Mouse (Mus musculus) lung, postnatal 0 days (tissue): ENCODE measurements at regions not wholly inside any gene's neighbourhood (a gene's known extent, or its start where the extent isn't known, plus 50 kb on each side); places are given as distances from the start of the nearest gene placed in this dataset.

ENCODE experiments used
- ATAC-seq: fragments of 200-750 bp; cut with Nextera tagmentation; 2 replicates; pipeline ENCODE4 v1.8.0; 2017; ENCODE audit warnings: moderate library complexity
- DNase-seq: peaks from one replicate; pipeline ENCODE4 v3.0.0-alpha.2; 2016; ENCODE audit warnings: low spot score
- H3K27ac ChIP-seq: fragments of 300-500 bp; sonication (generic); 2 replicates; pipeline ENCODE4 v1.5.1; 2014; ENCODE audit warnings: antibody characterized with exemption, mild to moderate bottlenecking, low read length, mixed read lengths
- H3K27me3 ChIP-seq: fragments of 300-500 bp; sonication (generic); replicated peaks from 2 replicates; pipeline ENCODE4 v1.6.1; 2014; ENCODE audit warnings: low read length, mixed read lengths; ENCODE audit not compliant: insufficient read depth
- H3K36me3 ChIP-seq: fragments of 300-500 bp; sonication (generic); 2 replicates; pipeline ENCODE4 v1.6.1; 2014; ENCODE audit warnings: low read length, mixed read lengths; ENCODE audit not compliant: insufficient read depth
- H3K4me1 ChIP-seq: fragments of 300-500 bp; sonication (generic); 2 replicates; pipeline ENCODE4 v1.6.1; 2014; ENCODE audit warnings: antibody characterized with exemption, low read depth, low read length, mixed read lengths; ENCODE audit not compliant: insufficient read depth
- H3K4me2 ChIP-seq: fragments of 300-500 bp; sonication (generic); replicated peaks from 2 replicates; pipeline ENCODE4 v1.6.1; 2014; ENCODE audit warnings: low read depth, mild to moderate bottlenecking, low read length, moderate library complexity, mixed read lengths
- H3K4me3 ChIP-seq: fragments of 300-500 bp; sonication (generic); 2 replicates; pipeline ENCODE4 v1.5.1; 2014; ENCODE audit warnings: low read depth, low read length
- H3K9ac ChIP-seq: fragments of 300-500 bp; sonication (generic); replicated peaks from 2 replicates; pipeline ENCODE4 v1.6.1; 2014; ENCODE audit warnings: low read depth, mild to moderate bottlenecking
- H3K9me3 ChIP-seq: fragments of 300-500 bp; sonication (generic); 2 replicates; pipeline ENCODE4 v1.6.1; 2016; ENCODE audit warnings: low read length, mixed read lengths
- CTCF ChIP-seq: IDR thresholded peaks from 2 replicates; pipeline ENCODE4 v1.5.1; 2016; ENCODE audit warnings: antibody characterized with exemption, mild to moderate bottlenecking
- EP300 ChIP-seq: IDR thresholded peaks from 2 replicates; pipeline ENCODE4 v1.6.1; 2016; ENCODE audit warnings: antibody characterized with exemption, mild to moderate bottlenecking, control low read depth
- WGBS: fragments of 180-500 bp; shearing (Covaris S2); extraction: QIAGEN DNeasy Blood & Tissue Kit; methylation state at CpG from one replicate; pipeline ENCODE4 v1.1.7; 2014; 5-methylcytosine and 5-hydroxymethylcytosine counted together

DNA sequence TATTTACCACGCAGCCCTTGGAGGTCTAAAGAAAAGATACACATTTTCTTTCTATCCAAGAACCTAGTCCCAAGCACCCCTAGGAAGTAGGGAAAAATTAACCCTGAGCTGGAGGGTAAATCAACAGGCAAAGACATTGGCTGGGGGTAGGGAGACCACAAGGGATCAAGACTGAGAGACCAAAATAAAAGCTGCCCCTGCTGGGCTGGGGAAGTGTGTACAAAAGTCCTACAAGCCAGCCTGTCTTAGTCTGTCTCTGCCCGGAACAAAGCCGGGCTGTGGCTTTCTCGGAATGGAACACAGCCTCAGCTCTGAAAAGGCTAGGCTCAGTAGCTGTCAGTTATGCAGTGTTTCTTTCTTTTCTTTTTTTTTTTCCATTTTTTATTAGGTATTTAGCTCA, 81.4 kb upstream of the Sox4 start:
- H3K9me3 ChIP-seq, result no peaks in the 10 kb centered on the region
- TF ChIP-seq CTCF (no peak), EP300 (no peak)
- no peaks in the 10 kb centered on the region for H3K36me3 ChIP-seq
- no peak overlapping the region for H3K4me3 ChIP-seq
- no peak overlapping the region for H3K9ac ChIP-seq
- ATAC-seq, result peak; percentile 32; the same call in 1 of the 2 replicates
- no peaks in the 10 kb centered on the region for H3K27me3 ChIP-seq
- DNase-seq, result no peak
- no peak overlapping the region for H3K4me2 ChIP-seq
- H3K27ac ChIP-seq, result 0 out of 2 replicates have a peak overlapping the region, but pooled peaks have one; percentile 20
- H3K4me1 ChIP-seq, result no peaks in the 10 kb centered on the region
- 50% methylated on average over 4 of the region's 4 CpGs for WGBS

DNA sequence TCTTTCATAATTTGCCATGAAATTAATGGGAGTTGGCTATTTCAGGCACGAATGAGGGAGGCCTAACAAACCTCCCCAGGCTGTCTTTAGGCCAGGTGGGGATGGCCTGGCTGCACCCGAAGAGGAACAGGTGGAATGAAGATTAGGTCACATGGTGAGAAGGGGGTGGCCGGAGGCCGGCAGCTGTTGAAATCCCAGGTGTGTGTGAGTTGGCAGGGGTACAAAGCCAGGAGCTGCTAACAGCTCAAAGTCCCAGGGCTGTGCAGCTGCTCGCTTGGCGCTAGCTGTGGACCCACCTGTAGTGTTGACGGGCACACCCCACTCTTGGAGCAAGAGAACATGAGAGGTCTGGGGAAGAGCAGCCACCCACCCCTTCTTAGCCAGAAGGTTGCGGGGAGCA, 80.9 kb upstream of the Sox4 start:
- DNase-seq (peak; percentile 81), ATAC-seq (peak; percentile 98)
- H3K36me3 ChIP-seq, result no peaks in the 10 kb centered on the region
- no peaks in the 10 kb centered on the region for H3K27me3 ChIP-seq
- no peak for TF ChIP-seq EP300
- H3K27ac ChIP-seq, result 0 out of 2 replicates have a peak overlapping the region, but pooled peaks have one; percentile 20
- 49% methylated on average over 8 of the region's 8 CpGs for whole genome bisulfite sequencing
- H3K9me3 ChIP-seq, result no peaks in the 10 kb centered on the region
- H3K9ac ChIP-seq, result no peak overlapping the region
- no peak overlapping the region for H3K4me3 ChIP-seq
- no peaks in the 10 kb centered on the region for H3K4me1 ChIP-seq
- H3K4me2 ChIP-seq, result no peak overlapping the region

DNA sequence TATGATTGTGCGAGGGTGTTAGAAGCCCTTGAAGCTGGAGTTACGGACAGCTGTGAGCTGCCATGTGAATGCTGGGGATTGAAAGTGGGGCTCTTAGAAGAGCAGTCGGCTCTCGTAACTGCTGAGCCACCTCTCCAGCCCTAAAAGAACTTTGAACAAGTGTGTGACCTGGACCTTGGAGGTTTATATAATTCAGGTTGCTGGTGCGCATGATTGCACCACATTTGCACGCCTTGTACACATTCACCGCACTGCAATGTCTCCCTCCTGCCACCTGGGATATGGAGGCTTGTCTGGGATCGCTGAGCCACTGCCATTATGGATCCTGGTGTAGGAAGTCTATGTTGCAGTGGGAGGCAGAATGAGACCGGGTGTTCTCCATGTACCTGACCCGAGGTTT, 73.6 kb upstream of the Sox4 start:
- Histone ChIP-seq H3K4me2 (no peak overlapping the region), H3K27me3 (no peaks in the 10 kb centered on the region), H3K36me3 (no peaks in the 10 kb centered on the region), H3K4me3 (no peak overlapping the region), H3K4me1 (no peaks in the 10 kb centered on the region), H3K27ac (no peak overlapping the region), H3K9ac (no peak overlapping the region), H3K9me3 (no peaks in the 10 kb centered on the region)
- ATAC-seq (no peak), DNase-seq (no peak)
- 93% methylated on average over 10 of the region's 10 CpGs for WGBS
- TF ChIP-seq CTCF (no peak), EP300 (no peak)

DNA sequence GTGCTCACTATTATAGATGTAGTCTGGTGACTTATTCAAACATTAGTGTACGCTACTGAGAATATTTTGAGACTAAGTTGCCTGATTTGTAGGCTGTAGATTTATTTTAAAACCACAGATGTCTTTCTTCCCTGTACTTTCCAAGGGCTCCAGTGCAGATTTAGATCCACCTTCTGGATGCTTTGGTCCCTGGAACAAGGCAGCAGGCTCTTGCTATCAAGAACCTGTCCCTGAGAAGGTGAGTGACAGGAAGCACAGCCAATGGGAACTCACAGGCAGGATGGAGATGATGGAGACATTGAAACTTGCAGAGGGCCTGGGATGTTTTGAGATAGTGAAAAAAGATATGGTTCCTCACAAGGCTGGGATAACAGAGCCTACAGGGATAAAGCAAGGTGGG, 70.0 kb upstream of the Sox4 start:
- Histone ChIP-seq H3K4me3 (no peak overlapping the region), H3K9me3 (no peaks in the 10 kb centered on the region), H3K36me3 (no peaks in the 10 kb centered on the region), H3K4me1 (no peaks in the 10 kb centered on the region), H3K27me3 (no peaks in the 10 kb centered on the region), H3K27ac (no peak overlapping the region), H3K4me2 (no peak overlapping the region), H3K9ac (no peak overlapping the region)
- ATAC-seq, result no peak
- WGBS, result 54% methylated on average over 1 of the region's 1 CpGs
- DNase-seq, result no peak
- no peak for TF ChIP-seq EP300
- no peak for TF ChIP-seq CTCF

DNA sequence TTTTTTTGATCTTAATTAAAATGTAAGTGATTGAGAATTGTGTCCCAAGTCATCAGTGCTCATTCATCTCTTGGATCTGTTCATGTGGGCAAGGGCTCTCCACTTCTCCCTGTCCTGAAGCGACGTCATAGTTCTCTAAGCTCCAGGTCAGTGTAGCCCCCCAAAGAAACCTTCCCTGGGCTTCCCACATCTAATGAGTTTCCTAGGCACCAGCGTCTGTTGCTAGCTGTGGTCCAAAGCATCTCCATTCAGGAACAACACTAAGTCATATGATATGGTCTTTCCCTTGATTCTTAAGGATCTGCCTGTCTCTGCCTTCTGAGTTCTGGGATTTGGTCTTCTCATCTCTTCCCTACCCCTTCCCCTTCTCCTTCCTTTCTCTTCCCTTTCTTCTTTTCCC, 66.3 kb upstream of the Sox4 start:
- H3K4me3 ChIP-seq, result no peak overlapping the region
- no peaks in the 10 kb centered on the region for H3K4me1 ChIP-seq
- DNase-seq, result no peak
- no peaks in the 10 kb centered on the region for H3K36me3 ChIP-seq
- no peaks in the 10 kb centered on the region for H3K9me3 ChIP-seq
- no peaks in the 10 kb centered on the region for H3K27me3 ChIP-seq
- TF ChIP-seq EP300 (no peak), CTCF (no peak)
- H3K9ac ChIP-seq, result no peak overlapping the region
- no peak overlapping the region for H3K4me2 ChIP-seq
- H3K27ac ChIP-seq, result no peak overlapping the region
- ATAC-seq, result no peak
- WGBS, result 93% methylated on average over 3 of the region's 3 CpGs

DNA sequence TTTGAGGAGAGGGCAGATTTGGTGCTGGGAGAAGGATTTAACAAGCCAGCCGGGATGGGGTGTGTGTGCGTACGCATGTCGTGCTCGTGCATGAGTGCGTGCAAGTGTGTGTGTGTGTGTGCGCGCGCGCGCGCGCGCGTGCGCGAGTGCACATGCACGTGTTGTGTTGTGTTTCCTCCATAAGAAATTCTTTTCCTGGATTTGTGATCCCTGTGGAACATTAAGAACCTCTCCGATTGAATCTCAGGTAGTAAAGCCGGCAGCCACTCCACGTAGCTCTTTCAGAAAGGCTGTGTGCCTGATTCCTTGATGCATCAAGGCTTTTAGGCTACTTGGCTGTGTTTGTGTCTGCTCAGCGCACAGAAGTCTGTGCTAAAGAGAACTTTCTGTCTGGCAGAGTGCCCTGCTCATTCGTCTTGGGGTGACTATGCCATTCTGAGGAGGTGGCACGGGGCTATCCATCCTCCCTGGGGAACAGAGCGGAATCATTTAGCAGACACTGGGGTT, 62.7 kb upstream of the Sox4 start:
- TF ChIP-seq CTCF, result no peak
- TF ChIP-seq EP300, result no peak
- ATAC-seq (no peak), DNase-seq (no peak)
- Histone ChIP-seq H3K36me3 (no peaks in the 10 kb centered on the region), H3K9me3 (no peaks in the 10 kb centered on the region), H3K4me2 (no peak overlapping the region), H3K27ac (no peak overlapping the region), H3K27me3 (no peaks in the 10 kb centered on the region), H3K4me3 (no peak overlapping the region), H3K9ac (no peak overlapping the region), H3K4me1 (no peaks in the 10 kb centered on the region)
- 87% methylated on average over 25 of the region's 25 CpGs for WGBS

DNA sequence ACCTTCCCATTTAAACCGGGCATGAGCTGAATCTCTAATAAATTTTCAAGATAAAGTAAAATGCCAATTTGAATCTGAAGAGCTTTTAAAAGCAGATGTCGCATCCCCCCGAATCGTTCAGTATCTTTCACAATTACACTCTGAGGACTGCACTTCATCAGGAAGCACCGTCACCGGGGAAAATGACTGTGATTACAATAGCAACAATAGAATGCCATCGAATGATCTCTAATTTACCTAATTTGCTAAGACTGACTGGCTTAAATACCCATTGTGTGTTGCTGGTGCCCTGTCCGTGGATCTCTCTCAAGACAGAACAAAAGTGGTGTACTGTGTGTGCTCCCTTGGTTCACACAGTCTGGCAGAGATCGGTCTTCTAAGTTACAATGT, 62.1 kb upstream of the Sox4 start:
- no peak overlapping the region for H3K27ac ChIP-seq
- no peak overlapping the region for H3K9ac ChIP-seq
- TF ChIP-seq EP300 (no peak), CTCF (no peak)
- H3K36me3 ChIP-seq, result no peaks in the 10 kb centered on the region
- no peak for DNase-seq
- no peaks in the 10 kb centered on the region for H3K27me3 ChIP-seq
- no peak overlapping the region for H3K4me2 ChIP-seq
- no peaks in the 10 kb centered on the region for H3K4me1 ChIP-seq
- 78% methylated on average over 9 of the region's 9 CpGs for whole genome bisulfite sequencing
- no peak overlapping the region for H3K4me3 ChIP-seq
- no peaks in the 10 kb centered on the region for H3K9me3 ChIP-seq
- no peak for ATAC-seq
